Mouse (Mus musculus): ENCODE results near the gene Numb. TPM values are rescaled to one million over a fixed set of nuclear protein-coding genes. Genes with fewer than 3 reads are reported as not detected.

Numb gene
- polyA plus RNA-seq, 1 experiment from 2014 or later: 16.3 TPM

DNA sequence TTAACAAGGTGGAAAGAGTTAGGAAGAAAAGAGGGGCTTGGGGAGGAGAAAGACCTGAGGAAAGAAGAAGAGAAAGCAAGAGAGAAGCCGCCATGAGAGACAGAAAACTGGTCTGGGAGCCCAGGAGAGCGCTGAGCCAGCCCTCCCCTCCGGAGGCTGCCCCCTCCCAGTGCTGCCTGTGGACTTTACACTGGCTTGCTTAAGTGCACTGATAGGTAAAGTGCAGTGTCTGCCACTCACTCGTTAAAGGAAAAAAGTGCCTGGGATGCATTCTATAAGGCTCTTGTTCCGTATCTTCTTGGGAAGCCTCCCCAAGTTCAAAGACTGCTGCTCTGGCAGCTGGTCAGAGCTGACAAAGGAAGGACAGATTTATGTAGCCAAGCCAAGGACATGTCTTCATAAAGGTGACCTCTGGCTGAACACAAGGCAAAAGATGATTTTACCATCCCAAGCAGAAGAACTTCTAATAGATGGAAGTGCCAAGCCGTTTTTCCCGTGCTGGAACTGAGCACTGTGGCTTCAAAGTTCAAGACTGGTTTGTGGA, 3.5 kb upstream of the Numb start:
- 59% methylated on average over 7 of the region's 7 CpGs for WGBS
- H3K9me3 ChIP-seq (ENCODE audit: control insufficient read depth, low read length): no peaks in the 10 kb centered on the region
- no peaks in the 10 kb centered on the region for H3K36me3 ChIP-seq (ENCODE audit: control insufficient read depth, insufficient read depth)
- no peak overlapping the region for H3K9ac ChIP-seq (replicated peaks; ENCODE audit: low read depth, low read length)
- H3K4me1 ChIP-seq (replicated peaks; ENCODE audit: control insufficient read depth, insufficient read depth, low read length): peaks cover 10% of the 10 kb centered on the region
- no peak overlapping the region for H3K4me3 ChIP-seq (replicated peaks; ENCODE audit: low read length)
- H3K27me3 ChIP-seq (replicated peaks; ENCODE audit: control insufficient read depth, insufficient read depth, low read length): no peaks in the 10 kb centered on the region
- no peak overlapping the region for H3K4me2 ChIP-seq (ENCODE audit: low read length)
- no peak for ATAC-seq
- no peak overlapping the region for H3K27ac ChIP-seq (ENCODE audit: low read length)

DNA sequence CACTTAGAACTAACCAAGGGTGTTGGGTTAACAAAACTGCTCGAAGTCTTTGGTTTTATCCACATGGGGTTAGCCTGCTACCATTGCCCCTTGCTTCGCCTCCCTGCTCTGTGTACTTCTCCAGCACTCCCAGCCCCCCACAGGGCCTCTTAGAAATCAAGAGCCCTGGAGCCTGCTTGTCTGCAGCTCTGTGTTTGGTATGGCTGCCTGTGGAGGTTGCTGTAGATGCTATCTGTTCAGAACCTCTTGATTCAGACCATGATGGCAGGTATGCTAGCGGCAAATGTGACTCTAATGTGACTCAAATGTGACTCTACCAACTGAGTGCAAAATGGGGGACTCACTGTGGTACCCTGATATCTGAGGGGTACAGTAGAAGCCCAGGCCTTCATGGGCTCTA, 2.6 kb upstream of the Numb start:
- no peak overlapping the region for H3K9ac ChIP-seq (replicated peaks; ENCODE audit: low read depth, low read length)
- H3K4me1 ChIP-seq (replicated peaks; ENCODE audit: control insufficient read depth, insufficient read depth, low read length): peaks cover 14% of the 10 kb centered on the region
- WGBS: 56% methylated on average over 3 of the region's 3 CpGs
- no peaks in the 10 kb centered on the region for H3K9me3 ChIP-seq (ENCODE audit: control insufficient read depth, low read length)
- no peaks in the 10 kb centered on the region for H3K36me3 ChIP-seq (ENCODE audit: control insufficient read depth, insufficient read depth)
- no peak overlapping the region for H3K4me2 ChIP-seq (ENCODE audit: low read length)
- H3K27me3 ChIP-seq (replicated peaks; ENCODE audit: control insufficient read depth, insufficient read depth, low read length): no peaks in the 10 kb centered on the region
- H3K4me3 ChIP-seq (replicated peaks; ENCODE audit: low read length): no peak overlapping the region
- no peak for ATAC-seq
- no peak overlapping the region for H3K27ac ChIP-seq (ENCODE audit: low read length)

DNA sequence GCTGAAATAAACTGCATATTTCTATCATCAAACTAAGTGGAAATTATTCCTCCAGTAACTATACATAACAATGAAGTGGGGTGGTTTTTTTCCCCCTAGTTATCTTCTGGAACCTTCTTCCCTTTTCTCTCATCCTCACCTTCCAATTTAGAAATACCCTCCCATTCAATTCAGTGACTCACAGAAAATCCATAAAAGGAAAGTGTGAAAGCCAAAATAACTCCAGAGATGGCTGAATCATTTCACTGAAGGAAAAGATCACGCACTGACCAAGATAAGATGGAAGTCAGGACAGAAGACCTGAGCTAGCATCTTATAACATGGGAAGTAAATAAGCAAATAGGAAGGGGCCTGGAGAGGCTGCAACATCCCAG, 1.7 kb upstream of the Numb start:
- WGBS: 78% methylated on average over 1 of the region's 1 CpGs
- H3K4me2 ChIP-seq (ENCODE audit: low read length): no peak overlapping the region

DNA sequence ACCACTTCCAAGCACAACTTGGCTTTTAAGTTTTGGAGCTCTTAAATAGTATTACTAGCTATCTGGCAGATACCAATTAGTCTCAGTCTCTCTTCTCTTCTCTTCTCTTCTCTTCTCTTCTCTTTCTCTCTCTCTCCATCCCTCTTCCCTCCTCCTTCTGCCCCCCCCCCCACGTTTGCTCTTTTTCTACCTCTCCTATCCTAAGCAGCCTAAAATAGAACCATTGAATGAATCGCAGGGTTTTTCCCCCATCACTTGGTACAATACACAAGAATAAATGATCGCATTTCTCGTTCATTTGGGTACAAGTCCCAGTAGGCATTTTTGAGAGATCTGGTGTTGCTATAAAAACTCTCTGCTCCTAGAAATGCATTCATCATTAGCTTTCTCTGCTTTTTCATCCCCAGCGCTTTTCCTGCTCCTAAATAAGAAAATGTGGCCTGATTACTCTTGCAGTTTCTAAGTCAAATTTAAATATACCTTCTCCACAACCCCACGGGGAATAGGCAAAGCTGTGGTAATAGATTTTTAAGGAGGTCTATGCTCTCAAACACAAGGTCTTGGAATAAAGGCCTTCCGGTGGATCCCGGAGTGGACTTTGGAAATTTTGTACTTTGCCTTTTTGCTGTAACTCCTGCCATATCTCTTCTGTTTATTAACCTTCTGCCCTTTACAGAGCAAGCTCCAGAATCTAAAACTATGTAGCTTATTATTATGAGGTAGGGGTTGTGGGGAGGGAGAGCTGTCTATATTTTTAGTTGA, 1.2 kb upstream of the Numb start:
- ATAC-seq: no peak
- Histone ChIP-seq H3K9me3 (ENCODE audit: control insufficient read depth, low read length) (no peaks in the 10 kb centered on the region), H3K27me3 (replicated peaks; ENCODE audit: control insufficient read depth, insufficient read depth, low read length) (no peaks in the 10 kb centered on the region), H3K4me3 (replicated peaks; ENCODE audit: low read length) (peak overlapping the region; percentile 84), H3K4me1 (replicated peaks; ENCODE audit: control insufficient read depth, insufficient read depth, low read length) (peaks cover 14% of the 10 kb centered on the region), H3K36me3 (ENCODE audit: control insufficient read depth, insufficient read depth) (no peaks in the 10 kb centered on the region), H3K4me2 (ENCODE audit: low read length) (peak overlapping the region; percentile 50), H3K9ac (replicated peaks; ENCODE audit: low read depth, low read length) (peak overlapping the region; percentile 59), H3K27ac (ENCODE audit: low read length) (no peak overlapping the region)
- WGBS: 33% methylated on average over 8 of the region's 8 CpGs

More for the DNA sequence above, 1.7 kb upstream of the Numb start:
- Histone ChIP-seq H3K4me1 (replicated peaks; ENCODE audit: control insufficient read depth, insufficient read depth, low read length) (peaks cover 14% of the 10 kb centered on the region), H3K4me3 (replicated peaks; ENCODE audit: low read length) (no peak overlapping the region), H3K36me3 (ENCODE audit: control insufficient read depth, insufficient read depth) (no peaks in the 10 kb centered on the region), H3K9ac (replicated peaks; ENCODE audit: low read depth, low read length) (no peak overlapping the region), H3K27ac (ENCODE audit: low read length) (no peak overlapping the region), H3K9me3 (ENCODE audit: control insufficient read depth, low read length) (no peaks in the 10 kb centered on the region), H3K27me3 (replicated peaks; ENCODE audit: control insufficient read depth, insufficient read depth, low read length) (no peaks in the 10 kb centered on the region)
- no peak for ATAC-seq

DNA sequence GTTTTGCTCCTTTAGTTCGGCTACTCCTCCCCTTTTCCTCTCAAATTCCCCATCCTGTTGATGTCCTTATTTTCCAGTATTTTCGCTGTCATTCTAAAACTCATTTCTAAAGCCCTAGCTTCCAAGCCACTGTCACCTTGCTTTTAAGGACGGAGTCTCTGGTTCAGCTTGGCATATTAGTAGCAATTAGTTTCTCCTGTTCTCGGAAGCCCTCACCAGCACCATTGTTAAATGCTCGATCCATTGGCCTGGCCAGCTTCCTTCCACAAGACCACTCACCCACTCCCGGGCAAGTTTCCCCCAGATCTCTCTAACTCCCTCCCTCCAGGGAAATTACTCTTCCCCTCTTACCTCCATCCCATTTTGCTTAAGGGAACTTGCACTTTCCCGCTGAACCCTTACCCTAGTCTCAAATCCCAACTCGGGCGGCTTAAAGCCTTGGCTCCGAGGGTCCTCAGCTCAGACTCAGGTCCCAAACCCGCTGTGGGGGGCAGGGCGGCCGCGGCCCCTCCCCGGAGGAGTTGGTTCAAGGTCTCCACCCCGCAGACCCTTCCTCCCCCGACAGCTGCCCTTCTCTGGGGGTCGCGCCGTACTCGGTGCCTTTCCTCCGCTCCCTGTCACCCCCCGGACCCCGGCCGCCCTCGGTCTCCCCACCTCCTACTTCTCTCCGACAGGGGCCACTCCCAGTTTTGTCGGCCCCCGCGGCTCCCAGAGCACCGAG, 853 bp downstream of the Numb start:
- Histone ChIP-seq H3K4me1 (replicated peaks; ENCODE audit: control insufficient read depth, insufficient read depth, low read length) (peaks cover 14% of the 10 kb centered on the region), H3K4me2 (ENCODE audit: low read length) (peak overlapping the region; percentile 93), H3K4me3 (replicated peaks; ENCODE audit: low read length) (peak overlapping the region; percentile 84), H3K9ac (replicated peaks; ENCODE audit: low read depth, low read length) (peak overlapping the region; percentile 86), H3K9me3 (ENCODE audit: control insufficient read depth, low read length) (no peaks in the 10 kb centered on the region), H3K27me3 (replicated peaks; ENCODE audit: control insufficient read depth, insufficient read depth, low read length) (no peaks in the 10 kb centered on the region), H3K36me3 (ENCODE audit: control insufficient read depth, insufficient read depth) (no peaks in the 10 kb centered on the region), H3K27ac (ENCODE audit: low read length) (peak overlapping the region; percentile 80)
- no peak for ATAC-seq
- WGBS: under 1% methylated on average over 31 of the region's 31 CpGs

DNA sequence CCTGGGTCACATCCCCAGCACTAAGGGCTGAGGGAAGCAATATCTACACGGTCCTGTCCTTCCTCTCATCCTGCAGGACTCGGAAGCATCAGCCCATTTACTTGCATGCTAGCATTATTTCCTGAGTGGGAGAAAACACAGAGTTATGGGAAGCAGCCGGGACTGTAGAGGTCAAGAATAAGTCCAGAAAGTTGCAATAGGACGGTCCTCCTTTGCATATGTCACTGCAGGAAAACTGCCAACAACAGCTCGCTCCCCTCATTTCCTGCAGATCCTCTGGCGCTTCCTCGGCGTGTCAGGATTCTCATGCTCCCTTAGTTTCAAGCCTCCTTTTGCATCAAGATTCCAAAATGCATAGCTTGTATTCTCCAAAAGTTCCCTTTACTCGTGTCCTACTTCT, 4.8 kb downstream of the Numb start:
- Histone ChIP-seq H3K36me3 (ENCODE audit: control insufficient read depth, insufficient read depth) (no peaks in the 10 kb centered on the region), H3K27ac (ENCODE audit: low read length) (no peak overlapping the region), H3K4me3 (replicated peaks; ENCODE audit: low read length) (no peak overlapping the region), H3K27me3 (replicated peaks; ENCODE audit: control insufficient read depth, insufficient read depth, low read length) (no peaks in the 10 kb centered on the region), H3K9ac (replicated peaks; ENCODE audit: low read depth, low read length) (no peak overlapping the region), H3K9me3 (ENCODE audit: control insufficient read depth, low read length) (no peaks in the 10 kb centered on the region), H3K4me1 (replicated peaks; ENCODE audit: control insufficient read depth, insufficient read depth, low read length) (peaks cover 11% of the 10 kb centered on the region), H3K4me2 (ENCODE audit: low read length) (no peak overlapping the region)
- ATAC-seq: no peak
- 83% methylated on average over 9 of the region's 9 CpGs for WGBS

DNA sequence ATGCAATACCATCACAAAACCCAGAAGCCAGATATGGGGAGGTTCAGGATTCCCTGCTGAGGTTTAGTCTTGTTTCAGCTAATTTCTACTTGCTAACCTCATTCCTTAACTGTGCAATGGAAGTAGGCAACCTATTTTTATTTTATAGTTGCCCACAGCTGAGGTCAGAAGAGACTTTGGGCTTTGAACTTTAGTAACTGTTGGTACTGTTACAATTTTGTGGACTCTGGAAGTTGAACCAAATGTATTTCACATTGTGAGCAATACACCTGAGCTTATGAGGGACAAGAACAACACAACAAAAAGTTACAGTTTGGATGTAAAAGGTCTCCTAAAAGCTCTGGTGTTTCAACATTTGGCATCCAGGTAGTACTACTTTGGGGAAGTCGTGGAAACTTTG, 6.9 kb downstream of the Numb start:
- Histone ChIP-seq H3K4me2 (ENCODE audit: low read length) (no peak overlapping the region), H3K4me1 (replicated peaks; ENCODE audit: control insufficient read depth, insufficient read depth, low read length) (no peaks in the 10 kb centered on the region), H3K4me3 (replicated peaks; ENCODE audit: low read length) (no peak overlapping the region), H3K36me3 (ENCODE audit: control insufficient read depth, insufficient read depth) (no peaks in the 10 kb centered on the region), H3K27ac (ENCODE audit: low read length) (no peak overlapping the region), H3K9ac (replicated peaks; ENCODE audit: low read depth, low read length) (no peak overlapping the region), H3K9me3 (ENCODE audit: control insufficient read depth, low read length) (no peaks in the 10 kb centered on the region), H3K27me3 (replicated peaks; ENCODE audit: control insufficient read depth, insufficient read depth, low read length) (no peaks in the 10 kb centered on the region)
- no peak for ATAC-seq
- WGBS: 86% methylated on average over 1 of the region's 1 CpGs

GRCm38 (mm10) chr12:83914202-83914740, 7.5 kb downstream of the Numb start:
- 82% methylated on average over 4 of the region's 4 CpGs for WGBS
- H3K9ac ChIP-seq (replicated peaks; ENCODE audit: low read depth, low read length): no peak overlapping the region
- no peak for ATAC-seq
- no peak overlapping the region for H3K27ac ChIP-seq (ENCODE audit: low read length)
- H3K4me3 ChIP-seq (replicated peaks; ENCODE audit: low read length): no peak overlapping the region
- no peaks in the 10 kb centered on the region for H3K9me3 ChIP-seq (ENCODE audit: control insufficient read depth, low read length)
- H3K4me2 ChIP-seq (ENCODE audit: low read length): no peak overlapping the region
- no peaks in the 10 kb centered on the region for H3K4me1 ChIP-seq (replicated peaks; ENCODE audit: control insufficient read depth, insufficient read depth, low read length)
- H3K36me3 ChIP-seq (ENCODE audit: control insufficient read depth, insufficient read depth): no peaks in the 10 kb centered on the region
- H3K27me3 ChIP-seq (replicated peaks; ENCODE audit: control insufficient read depth, insufficient read depth, low read length): no peaks in the 10 kb centered on the region

DNA sequence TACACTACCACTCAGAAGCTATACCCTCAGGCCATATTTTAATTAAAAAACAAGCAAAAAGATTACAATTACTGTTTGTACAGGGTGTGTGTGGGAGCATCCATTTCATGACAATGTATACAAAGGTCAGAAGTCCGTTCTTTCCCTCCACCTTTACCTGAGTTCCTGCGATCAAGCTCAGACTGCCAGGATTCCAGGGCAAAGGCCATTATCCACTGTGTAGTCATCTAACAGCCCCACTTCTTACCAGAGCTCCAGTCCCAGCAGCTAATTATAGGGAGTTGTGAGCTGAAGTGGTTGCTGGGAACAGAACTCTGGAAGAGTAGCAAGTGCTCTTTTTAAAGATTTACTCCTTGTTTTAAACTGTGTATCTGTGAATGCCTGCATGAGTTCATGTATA, 11.3 kb downstream of the Numb start:
- Histone ChIP-seq H3K36me3 (ENCODE audit: control insufficient read depth, insufficient read depth) (no peaks in the 10 kb centered on the region), H3K9me3 (ENCODE audit: control insufficient read depth, low read length) (no peaks in the 10 kb centered on the region), H3K4me3 (replicated peaks; ENCODE audit: low read length) (no peak overlapping the region), H3K4me2 (ENCODE audit: low read length) (no peak overlapping the region), H3K9ac (replicated peaks; ENCODE audit: low read depth, low read length) (no peak overlapping the region), H3K27me3 (replicated peaks; ENCODE audit: control insufficient read depth, insufficient read depth, low read length) (no peaks in the 10 kb centered on the region), H3K4me1 (replicated peaks; ENCODE audit: control insufficient read depth, insufficient read depth, low read length) (no peaks in the 10 kb centered on the region), H3K27ac (ENCODE audit: low read length) (no peak overlapping the region)
- no peak for ATAC-seq
- 91% methylated on average over 2 of the region's 2 CpGs for WGBS
